Mouse (Mus musculus) urinary bladder, postnatal 10 days (tissue): ENCODE data around the gene Fam135a.
"Not testable (repeated sequence)": the region's sequence is repeated elsewhere in the genome, so short reads cannot be mapped to it uniquely, and the experiment has no call there.

Experiments used
- DNase-seq: peaks from one replicate; pipeline ENCODE4 v3.0.0; 2022; ENCODE audit warnings: low spot score

Gene Fam135a

DNA sequence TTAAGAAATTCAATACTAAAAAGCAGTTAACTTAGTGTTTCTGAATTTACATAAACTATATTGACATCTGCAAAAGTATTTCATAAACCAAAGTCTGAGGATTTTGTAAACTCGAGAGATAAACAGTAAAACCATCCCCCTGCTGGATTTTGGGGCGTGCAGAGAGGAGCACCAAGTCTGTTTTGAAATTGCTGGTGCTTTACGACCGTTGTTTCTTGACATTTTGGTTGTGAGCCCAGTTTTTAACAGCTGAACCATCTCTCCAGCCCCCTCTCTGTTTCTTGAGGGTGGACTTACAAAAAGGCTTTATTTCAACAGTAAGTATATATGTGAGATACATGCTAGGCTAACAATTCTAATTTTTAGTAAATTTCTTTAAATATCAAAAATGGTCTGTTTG, 33.4 kb downstream of the Fam135a start:
- no peak for DNase-seq

GRCm38 (mm10) chr1:24055706-24056105, 44.4 kb downstream of the Fam135a start:
- no peak for DNase-seq

- DNase-seq, result no peak
Observed at GRCm38 (mm10) chr1:24046730-24047510, 53.2 kb downstream of the Fam135a start.

DNA sequence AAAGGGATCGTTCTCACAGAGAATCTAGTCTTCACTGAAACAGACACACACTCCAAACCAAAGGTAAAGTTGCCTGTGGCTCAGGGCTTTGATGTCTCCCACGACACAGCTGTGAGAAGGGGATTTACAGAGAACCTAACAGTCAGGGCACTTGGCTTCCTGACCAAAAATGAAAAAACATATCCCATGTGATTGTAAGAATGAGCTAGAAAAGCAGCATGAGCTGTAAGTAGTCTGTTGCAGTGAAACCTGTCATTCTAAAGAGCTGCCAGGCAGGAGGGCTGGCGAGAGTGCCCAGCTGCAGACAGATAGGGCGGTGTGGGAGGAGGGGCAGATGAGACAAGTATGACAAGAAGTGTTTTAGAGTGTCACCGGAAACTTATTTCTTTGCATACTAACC, 54.5 kb downstream of the Fam135a start:
- no peak for DNase-seq

GRCm38 (mm10) chr1:24043007-24043406, 57.1 kb downstream of the Fam135a start:
- DNase-seq, result no peak

DNA sequence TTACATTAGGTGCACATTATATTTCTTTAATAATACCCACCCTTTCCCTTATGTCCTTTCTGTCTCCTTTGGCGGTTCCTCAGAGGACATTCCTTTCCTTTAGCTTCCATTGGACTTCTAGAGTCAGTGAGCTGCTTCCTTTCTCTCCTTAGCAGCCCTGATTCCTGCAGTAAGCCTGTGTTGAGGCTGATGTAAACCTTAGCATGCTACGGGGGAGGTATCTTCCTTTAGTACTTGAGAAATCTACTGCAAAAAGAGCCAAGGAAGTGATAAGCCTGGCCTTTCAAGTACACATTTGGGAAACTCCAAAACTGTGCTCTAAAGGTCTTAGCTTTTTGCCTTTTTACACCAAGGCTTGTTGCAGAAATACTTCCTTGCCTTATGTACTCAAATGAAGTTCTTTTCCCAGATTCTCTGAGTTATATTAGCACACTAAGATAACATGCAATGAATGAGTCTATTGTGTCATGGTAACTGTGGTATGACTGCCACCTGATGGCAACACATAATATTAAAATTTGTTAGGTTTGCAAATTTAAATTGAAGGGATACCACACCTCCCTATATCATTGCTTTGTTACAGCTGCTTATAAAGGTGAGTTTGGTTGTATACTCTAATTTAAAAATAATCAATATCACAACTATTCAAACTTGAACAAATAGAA, 66.2 kb downstream of the Fam135a start:
- no peak for DNase-seq

DNA sequence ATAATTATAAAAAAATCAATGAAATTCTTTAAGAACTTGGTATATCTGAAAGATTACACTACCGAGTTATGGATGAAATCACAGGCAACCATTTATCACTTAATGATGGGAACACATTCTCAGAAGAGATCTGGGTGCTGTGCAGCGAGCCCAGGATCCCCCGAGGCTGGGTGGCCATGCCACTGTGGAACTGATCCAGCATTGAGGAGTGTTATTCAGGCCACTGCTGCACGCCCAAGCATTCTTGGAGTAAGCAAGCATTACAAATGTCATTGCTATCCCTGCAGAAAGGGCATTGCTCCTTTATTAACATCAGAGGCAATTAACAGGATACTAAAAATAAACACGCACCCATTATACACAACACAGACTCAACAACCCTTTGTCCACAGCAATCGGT, 89.3 kb downstream of the Fam135a start:
- DNase-seq, result no peak

- DNase-seq, result no peak
Observed at GRCm38 (mm10) chr1:24010016-24010415, 90.1 kb downstream of the Fam135a start.

GRCm38 (mm10) chr1:24007621-24008020, 92.5 kb downstream of the Fam135a start:
- no peak for DNase-seq

DNA sequence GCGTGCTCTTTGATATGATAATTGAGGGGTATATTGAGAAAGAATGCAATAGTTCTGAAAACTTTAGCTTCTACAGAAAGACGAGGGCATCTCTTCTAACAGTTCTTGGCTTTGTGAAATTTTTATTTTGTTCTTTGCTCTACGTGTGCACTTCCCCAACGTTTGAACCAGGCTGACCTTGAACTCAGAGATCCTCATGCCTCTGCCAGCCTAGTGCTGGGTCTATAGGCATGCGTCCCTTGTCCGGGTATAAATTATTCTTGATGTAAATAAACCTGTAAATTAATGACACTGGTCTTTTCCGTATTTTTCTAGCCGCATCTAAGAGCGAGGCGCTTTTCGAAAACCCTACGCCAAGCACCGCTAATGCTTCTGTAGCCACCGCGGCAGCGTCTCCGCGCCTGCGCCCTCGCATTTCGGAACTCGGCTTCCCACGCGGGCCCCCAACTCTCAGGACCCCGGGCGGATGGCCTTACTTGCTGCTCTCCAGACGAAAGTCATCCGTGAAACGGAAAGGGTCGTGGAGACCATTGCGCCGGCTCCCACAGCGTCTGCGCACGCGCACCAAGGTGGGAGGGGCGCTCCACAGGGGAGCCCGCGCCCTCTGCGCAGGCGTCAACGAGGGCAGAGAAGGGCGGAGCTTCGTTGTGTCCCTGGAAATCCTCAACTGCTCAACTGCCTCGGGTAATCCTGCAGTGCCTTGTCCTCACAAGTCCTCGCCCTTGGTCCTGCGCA, 94.9 kb downstream of the Fam135a start, which contains the start of gene Sdhaf4:
Gene Sdhaf4, minus strand, starts transcription at position 587 of the 735 bp plus-strand sequence.
- peak; percentile 54 for DNase-seq

GRCm38 (mm10) chr1:23999318-23999717, 100.8 kb downstream of the Fam135a start:
- no peak for DNase-seq

GRCm38 (mm10) chr1:23998866-23999265, 101.3 kb downstream of the Fam135a start:
- no peak for DNase-seq

DNA sequence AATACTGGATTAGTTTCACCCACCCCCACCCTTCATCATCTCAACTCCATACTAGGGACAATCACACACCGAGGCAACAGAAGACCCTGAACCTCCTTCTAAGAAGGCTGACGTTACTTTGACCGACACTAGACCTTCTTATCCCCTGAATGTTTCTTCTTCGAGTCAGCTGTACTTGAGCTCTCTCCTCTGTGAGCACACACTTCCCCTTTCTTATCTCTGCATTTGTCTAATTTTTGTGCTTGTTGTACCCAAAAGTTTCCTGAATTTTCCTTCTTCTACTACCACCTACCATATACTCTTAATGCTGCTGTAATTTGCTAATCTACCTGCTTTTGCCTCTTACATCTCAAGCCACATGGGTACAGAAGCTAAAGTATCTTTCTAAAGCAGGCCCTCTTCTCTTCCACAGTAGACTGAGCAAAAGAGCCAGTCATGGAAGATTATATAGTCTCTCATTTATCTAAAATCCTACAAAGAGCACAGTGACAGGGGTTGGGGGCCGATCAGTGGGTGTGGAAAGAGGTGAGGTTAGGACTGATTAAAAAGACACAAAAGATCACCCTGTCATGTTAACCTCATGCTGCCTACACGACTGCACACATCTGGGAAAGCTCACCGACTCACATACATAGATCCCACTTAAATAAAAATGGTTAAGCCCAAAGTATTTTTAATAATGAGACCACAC, 101.9 kb downstream of the Fam135a start:
- DNase-seq, result no peak

DNA sequence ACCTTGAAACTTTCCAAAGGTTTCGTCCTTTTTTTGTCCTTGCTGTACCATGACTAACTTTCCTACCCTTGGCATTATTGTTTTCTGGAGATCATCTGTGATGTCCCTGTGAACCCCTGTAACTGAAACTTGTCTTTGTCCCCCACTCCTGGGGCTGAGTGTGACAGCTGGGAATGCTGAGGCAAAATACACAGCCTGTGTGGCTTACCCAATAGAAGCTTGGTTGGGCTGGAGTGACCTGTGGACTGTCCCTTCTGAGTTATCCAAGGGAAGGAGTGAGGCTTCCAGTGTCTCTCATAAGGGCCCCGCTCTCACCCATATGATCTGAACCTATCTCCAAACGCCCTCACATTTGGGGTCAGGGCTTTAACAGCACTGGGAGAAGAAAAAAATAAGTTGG, 102.6 kb downstream of the Fam135a start:
- DNase-seq, result no peak

GRCm38 (mm10) chr1:23995420-23995819, 104.7 kb downstream of the Fam135a start:
- no peak for DNase-seq

- no peak for DNase-seq
Observed at GRCm38 (mm10) chr1:23983118-23983517, 117.0 kb downstream of the Fam135a start.

DNA sequence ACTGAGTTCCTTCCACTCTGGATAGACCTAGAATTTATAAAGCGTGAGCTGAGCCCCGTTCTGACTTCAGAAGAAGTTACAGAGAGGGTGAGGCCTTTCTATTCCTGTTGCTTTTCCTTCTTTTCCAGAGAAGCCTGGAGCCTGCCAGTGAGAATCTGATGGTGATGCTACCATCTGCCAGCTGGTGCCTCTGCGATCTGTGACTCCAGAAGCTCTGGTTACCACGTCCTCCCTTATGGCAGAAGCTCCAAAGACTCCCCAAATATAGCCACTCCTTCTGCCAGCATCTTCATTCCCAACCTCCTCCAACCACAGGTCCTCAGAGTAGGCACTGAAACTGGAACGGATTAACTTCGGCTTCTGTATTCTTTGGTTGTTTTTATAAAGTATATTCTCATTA, 121.9 kb downstream of the Fam135a start:
- DNase-seq, result no peak

DNA sequence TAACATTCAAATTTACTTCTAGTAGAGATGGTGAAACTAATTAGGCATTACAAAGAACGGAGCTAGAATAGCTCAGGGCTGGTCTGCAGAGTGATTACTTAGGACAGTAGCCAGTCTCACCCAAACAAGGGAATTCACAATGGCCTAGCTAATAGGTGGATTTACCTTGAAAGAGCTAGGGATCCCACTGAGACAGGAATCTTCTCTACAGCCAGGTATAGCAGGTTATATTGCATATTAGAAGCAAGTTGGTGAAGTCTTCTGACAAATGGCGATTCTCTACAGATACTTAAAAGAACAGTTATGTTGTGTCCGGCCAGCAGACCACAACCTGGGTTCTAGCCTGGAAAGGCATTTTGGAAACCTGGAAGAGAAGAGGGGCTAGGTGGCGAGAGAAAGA, 129.0 kb downstream of the Fam135a start:
- not testable (repeated sequence) for DNase-seq

GRCm38 (mm10) chr1:23968027-23968725, 132.0 kb downstream of the Fam135a start:
- no peak for DNase-seq

DNA sequence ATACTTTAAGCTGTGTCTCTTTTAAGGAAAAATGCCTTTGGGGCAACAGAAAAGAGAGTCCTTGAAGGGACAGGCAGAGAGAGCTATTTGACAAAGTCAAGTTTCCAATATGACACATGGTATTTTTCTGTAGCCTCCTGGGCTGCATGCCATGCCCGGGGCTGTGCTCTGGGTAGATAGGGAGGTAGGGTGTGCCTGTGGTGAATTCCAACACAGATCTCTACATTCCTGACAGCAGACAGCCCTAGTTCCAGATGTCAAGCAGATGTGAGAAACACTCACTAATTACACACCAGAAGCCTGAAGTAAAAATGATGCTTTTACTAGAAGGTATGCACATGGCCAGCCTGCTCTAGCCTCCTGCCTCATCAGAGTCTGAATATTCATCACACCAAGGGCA, 133.9 kb downstream of the Fam135a start:
- DNase-seq, result no peak
